10 mouse cellular contexts compared by ENCODE assay signal in the genomic region with DNA sequence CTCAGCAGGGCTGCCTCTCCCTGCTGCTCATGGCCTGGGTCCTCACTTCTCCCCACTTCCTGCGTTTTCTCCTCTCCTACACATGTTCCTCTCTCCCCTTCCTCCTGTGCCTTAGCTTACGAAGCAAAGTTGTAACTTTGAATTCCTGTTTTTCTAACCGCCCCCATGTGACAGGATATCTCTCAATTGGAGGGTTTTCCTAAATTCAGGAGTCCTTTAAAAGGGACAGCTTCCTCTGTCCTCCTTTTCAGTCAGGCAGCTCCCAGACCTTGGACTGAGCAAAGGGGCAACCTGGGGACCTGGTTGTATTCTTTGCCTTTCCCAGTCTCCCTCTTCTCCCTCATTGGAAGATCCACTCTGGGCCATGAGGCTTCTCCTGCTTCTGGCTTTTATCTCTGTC. TPM values are rescaled to one million over a fixed set of nuclear protein-coding genes. Genes with fewer than 3 reads are reported as not detected.
DNase-seq lines count a peak whose midpoint lies in the region; ATAC-seq and TF ChIP-seq lines count a peak whose summit lies in the region.
"Had no signal": no experiment of that assay in that cellular context is flagged by ENCODE, and none has a peak within 500 bp of the region (broad histone marks: within the 10 kb centered on the region; RNA-seq: fewer than 3 reads in every experiment).

A gene (plus strand): TSS at position 244 of the 400 bp plus-strand sequence.

- no peaks in the 10 kb centered on the region for H3K4me1 ChIP-seq in lung, embryonic 16.5 days (replicated peaks; ENCODE audit: control insufficient read depth, insufficient read depth, low read length)
- H3K4me1 ChIP-seq in bone marrow macrophage, adult 2 months (ENCODE audit: control insufficient read depth, insufficient read depth, low read length), result peaks cover 30% of the 10 kb centered on the region
- peaks cover 2 to 6% of the 10 kb centered on the region in 2 experiments; a peak in 3 of 4 replicates for H3K4me1 ChIP-seq in heart, embryonic 14.5 days (ENCODE audit: control insufficient read depth in 2 of 2, insufficient read depth in 2 of 2, low read length in 2 of 2)
- H3K4me1 ChIP-seq in megakaryocyte, embryonic 14.5 days, result peaks cover 36% of the 10 kb centered on the region
- H3K4me1 ChIP-seq in forebrain, embryonic 15.5 days, result no peaks in the 10 kb centered on the region

- no peak for ATAC-seq in lung, embryonic 16.5 days (ENCODE audit: low read depth)
- no peak for ATAC-seq in heart, embryonic 14.5 days (ENCODE audit: insufficient number of reproducible peaks, insufficient read depth, low FRiP score, low read depth)
- no peak for ATAC-seq in forebrain, embryonic 15.5 days (replicated peaks)
- ATAC-seq: activated CD4-positive, CD25-positive, alpha-beta regulatory T cell, adult 4 months; midbrain, embryonic 16.5 days had no signal

- no peaks in the 10 kb centered on the region for H3K9me3 ChIP-seq in lung, embryonic 16.5 days (ENCODE audit: control insufficient read depth, low read length)
- H3K9me3 ChIP-seq in heart, embryonic 14.5 days (ENCODE audit: control insufficient read depth, low read length), result no peaks in the 10 kb centered on the region
- H3K9me3 ChIP-seq in megakaryocyte, embryonic 14.5 days, result no peaks in the 10 kb centered on the region
- H3K9me3 ChIP-seq in forebrain, embryonic 15.5 days, result no peaks in the 10 kb centered on the region

- WGBS in lung, embryonic 16.5 days, result 37% methylated on average over 3 of the region's 3 CpGs
- 47% methylated on average over 3 of the region's 3 CpGs for WGBS in heart, embryonic 14.5 days
- WGBS in forebrain, embryonic 15.5 days, result 80% methylated on average over 3 of the region's 3 CpGs

- no peaks in the 10 kb centered on the region for H3K36me3 ChIP-seq in lung, embryonic 16.5 days (ENCODE audit: control insufficient read depth, insufficient read depth, low read length)
- no peaks in the 10 kb centered on the region for H3K36me3 ChIP-seq in heart, embryonic 14.5 days (ENCODE audit: control insufficient read depth, insufficient read depth, low read length)
- no peaks in the 10 kb centered on the region for H3K36me3 ChIP-seq in megakaryocyte, embryonic 14.5 days (replicated peaks; ENCODE audit: low read length)
- H3K36me3 ChIP-seq in forebrain, embryonic 15.5 days, result no peaks in the 10 kb centered on the region

- H3K27ac ChIP-seq in lung, embryonic 16.5 days (ENCODE audit: low read length), result peak within 1 kb of the TSS; percentile 22; the same call in 1 of the 2 replicates
- peak within 1 kb of the TSS; percentile 93 for H3K27ac ChIP-seq in bone marrow macrophage, adult 2 months (ENCODE audit: insufficient read depth, low read depth, low read length)
- no peak within 1 kb of the TSS for H3K27ac ChIP-seq in heart, embryonic 14.5 days (replicated peaks in 1 of 2; ENCODE audit: control insufficient read depth in 1 of 2, insufficient read depth in 1 of 2, low read depth in 2 of 2, low read length in 2 of 2)
- no peak within 1 kb of the TSS for H3K27ac ChIP-seq in forebrain, embryonic 15.5 days (replicated peaks)

- no peak for TF ChIP-seq CTCF in bone marrow macrophage, adult 2 months (IDR thresholded peaks at IDR 0.05; ENCODE audit: low read depth, low read length)

- DNase-seq in lung, postnatal 14 days, result no peak
- DNase-seq in cerebellum, postnatal 25 days, result no peak
- DNase-seq in right cerebral cortex, postnatal 25 days, result no peak

- no peak within 1 kb of the TSS for H3K4me3 ChIP-seq in lung, embryonic 16.5 days (ENCODE audit: low read length)
- peak within 1 kb of the TSS; percentile 83 for H3K4me3 ChIP-seq in bone marrow macrophage, adult 2 months (ENCODE audit: insufficient read depth, low read length)
- no peak within 1 kb of the TSS for H3K4me3 ChIP-seq in heart, embryonic 14.5 days (ENCODE audit: control insufficient read depth in 1 of 2, insufficient read depth in 1 of 2, low read depth in 1 of 2, low read length in 2 of 2)
- H3K4me3 ChIP-seq in megakaryocyte, embryonic 14.5 days (replicated peaks), result peak within 1 kb of the TSS; percentile 28
- H3K4me3 ChIP-seq in forebrain, embryonic 15.5 days, result no peak within 1 kb of the TSS

- TF ChIP-seq POLR2A in bone marrow macrophage, adult 2 months (IDR thresholded peaks at IDR 0.05; ENCODE audit: borderline replicate concordance, low read depth, low read length), result 0 out of 2 replicates have a peak, but pooled peaks have one; percentile 76

- no peak within 1 kb of the TSS for H3K9ac ChIP-seq in lung, embryonic 16.5 days (ENCODE audit: low read length)
- no peak within 1 kb of the TSS for H3K9ac ChIP-seq in heart, embryonic 14.5 days (ENCODE audit: low read length)
- H3K9ac ChIP-seq in forebrain, embryonic 15.5 days (replicated peaks), result no peak within 1 kb of the TSS

- no peaks in the 10 kb centered on the region for H3K27me3 ChIP-seq in lung, embryonic 16.5 days (ENCODE audit: control insufficient read depth, insufficient read depth, low read depth, low read length)
- no peaks in the 10 kb centered on the region for H3K27me3 ChIP-seq in heart, embryonic 14.5 days (ENCODE audit: control insufficient read depth, insufficient read depth, low read length)
- H3K27me3 ChIP-seq in megakaryocyte, embryonic 14.5 days (replicated peaks), result no peaks in the 10 kb centered on the region
- no peaks in the 10 kb centered on the region for H3K27me3 ChIP-seq in forebrain, embryonic 15.5 days

- H3K4me2 ChIP-seq in lung, embryonic 16.5 days (ENCODE audit: low read depth, low read length), result no peak within 1 kb of the TSS
- H3K4me2 ChIP-seq in heart, embryonic 14.5 days (ENCODE audit: low read length), result 0 out of 2 replicates have a peak within 1 kb of the TSS, but pooled peaks have one; percentile 6
- H3K4me2 ChIP-seq in forebrain, embryonic 15.5 days (replicated peaks), result no peak within 1 kb of the TSS

RNA-seq across cellular contexts. Expression of the gene that starts here (rescaled TPM):
- 6.7 and 7.8 TPM in 2 replicates for polyA plus RNA-seq in lung, embryonic 16.5 days (2015; fragmentation: Nextera tagmentation; extraction: Ambion mirVana)
- polyA plus RNA-seq in bone marrow macrophage, adult 2 months (2012; ENCODE audit: insufficient read depth, insufficient read length, missing spikeins), result 471 and 498 TPM in 2 replicates
- polyA plus RNA-seq in heart, embryonic 14.5 days (2014; fragmentation: Nextera tagmentation; extraction: Ambion mirVana), result 4.4 TPM in 2 replicates
- polyA plus RNA-seq in megakaryocyte, embryonic 14.5 days (2012; ENCODE audit: insufficient read depth, low replicate concordance), result not detected in 2 replicates
- polyA plus RNA-seq in forebrain, embryonic 15.5 days (2015; fragmentation: Nextera tagmentation; extraction: Ambion mirVana), result 3.6 and 4.1 TPM in 2 replicates

Comparison
In these comparisons a context has a peak if more than half of its experiments do, and no peak if none do; other contexts are left out.
1. RNA of the gene that starts here (polyA plus RNA-seq): 471 to 498 TPM in bone marrow macrophage, adult 2 months; 6.7 to 7.8 TPM in lung, embryonic 16.5 days, 4.4 TPM in heart, embryonic 14.5 days, 3.6 to 4.1 TPM in forebrain, embryonic 15.5 days and not detected in megakaryocyte, embryonic 14.5 days; every median in the first group is over 10 times any median in the second.
2. H3K27ac ChIP-seq: peak in lung, embryonic 16.5 days (single experiment) and bone marrow macrophage, adult 2 months (single experiment); none in heart, embryonic 14.5 days (0 of 2) and forebrain, embryonic 15.5 days (single experiment).
3. H3K4me3 ChIP-seq: peak in bone marrow macrophage, adult 2 months (single experiment) and megakaryocyte, embryonic 14.5 days (single experiment); none in lung, embryonic 16.5 days (single experiment), heart, embryonic 14.5 days (0 of 2) and forebrain, embryonic 15.5 days (single experiment).